Mouse (Mus musculus): ENCODE data around the gene Stat6.
A peak's percentile ranks its signal among the peaks of the same experiment; 100 is the strongest.

Stat6 gene

DNA sequence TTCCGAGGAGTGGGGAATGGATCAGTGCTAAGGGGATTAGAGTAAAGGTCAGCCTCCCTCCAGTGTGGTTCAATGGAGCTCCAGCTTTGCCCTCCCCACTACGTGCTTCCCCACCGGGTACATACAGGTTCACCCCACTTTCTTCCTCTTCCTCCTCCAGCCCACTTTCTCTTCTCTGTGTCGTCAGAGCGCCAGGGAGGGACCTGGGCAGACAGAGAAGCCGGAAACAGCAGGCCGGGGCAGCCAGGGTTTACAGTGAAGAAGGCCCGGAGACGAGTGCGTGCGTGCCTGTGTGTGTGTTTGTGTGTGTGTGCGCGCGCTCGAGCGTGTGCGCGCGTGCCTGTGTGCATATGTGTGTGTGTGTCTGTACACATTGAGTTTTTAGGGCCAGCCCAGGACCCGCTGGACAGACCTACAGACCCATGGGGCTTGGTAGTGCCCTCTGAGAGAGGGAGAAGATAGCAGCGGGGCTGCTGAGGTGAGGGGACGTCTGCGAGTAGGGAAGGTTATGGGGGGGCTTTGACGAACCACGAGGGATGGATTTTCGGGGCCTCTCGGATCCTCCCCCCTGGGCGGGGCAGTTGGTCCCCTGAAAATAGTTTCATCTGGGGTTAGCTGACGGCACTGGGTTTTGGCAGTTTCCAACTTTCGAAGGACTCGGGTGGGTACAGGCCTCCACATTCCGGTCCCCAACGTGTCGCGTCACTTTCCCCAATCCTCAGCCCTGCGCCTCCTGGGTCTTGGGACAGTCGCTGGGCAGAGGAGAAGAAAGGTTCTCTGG lies at the start of gene Stat6:
Gene Stat6 (plus strand): TSS at position 215 of the 781 bp plus-strand sequence.
- peak; percentile 77 to 87 for DNase-seq

GRCm38 (mm10) chr10:127594405-127594804 lies 48.4 kb upstream of the Stat6 start:
- peak in 1 of 2 experiments; percentile 47 for DNase-seq

- DNase-seq = peak in 1 of 2 experiments; percentile 65
These were observed 47.7 kb upstream of the Stat6 start for GRCm38 (mm10) chr10:127594930-127595715.

DNA sequence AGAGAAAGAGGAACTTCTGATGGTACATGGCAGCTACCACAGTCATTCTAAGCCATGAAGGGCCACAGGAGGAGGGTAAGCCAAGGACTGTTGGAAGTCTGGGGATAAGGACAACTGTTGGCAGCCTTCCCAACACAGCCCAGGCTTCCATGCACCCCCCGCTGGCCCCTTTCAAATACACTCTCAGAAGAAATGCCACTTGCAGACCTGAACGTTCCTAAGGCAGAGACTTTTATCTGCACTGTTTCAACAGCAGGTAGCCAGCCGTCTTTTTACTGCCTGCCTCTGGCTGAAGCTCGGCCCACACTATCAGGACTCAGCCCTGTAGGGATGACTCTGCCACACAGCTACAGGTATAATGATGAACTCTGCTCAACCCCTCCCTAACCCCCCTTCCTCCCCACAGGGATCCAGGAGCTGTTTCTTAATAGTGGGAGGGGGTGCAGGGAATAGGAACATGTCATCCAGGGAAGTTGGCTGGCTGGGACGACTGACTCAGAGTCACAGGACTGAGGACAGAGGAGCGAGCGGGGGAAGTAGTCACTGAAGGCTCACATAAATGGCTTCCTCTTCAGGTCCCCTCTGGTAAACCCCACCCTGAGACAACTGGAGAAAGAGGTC lies 46.4 kb upstream of the Stat6 start:
- peak; percentile 57 for DNase-seq

DNA sequence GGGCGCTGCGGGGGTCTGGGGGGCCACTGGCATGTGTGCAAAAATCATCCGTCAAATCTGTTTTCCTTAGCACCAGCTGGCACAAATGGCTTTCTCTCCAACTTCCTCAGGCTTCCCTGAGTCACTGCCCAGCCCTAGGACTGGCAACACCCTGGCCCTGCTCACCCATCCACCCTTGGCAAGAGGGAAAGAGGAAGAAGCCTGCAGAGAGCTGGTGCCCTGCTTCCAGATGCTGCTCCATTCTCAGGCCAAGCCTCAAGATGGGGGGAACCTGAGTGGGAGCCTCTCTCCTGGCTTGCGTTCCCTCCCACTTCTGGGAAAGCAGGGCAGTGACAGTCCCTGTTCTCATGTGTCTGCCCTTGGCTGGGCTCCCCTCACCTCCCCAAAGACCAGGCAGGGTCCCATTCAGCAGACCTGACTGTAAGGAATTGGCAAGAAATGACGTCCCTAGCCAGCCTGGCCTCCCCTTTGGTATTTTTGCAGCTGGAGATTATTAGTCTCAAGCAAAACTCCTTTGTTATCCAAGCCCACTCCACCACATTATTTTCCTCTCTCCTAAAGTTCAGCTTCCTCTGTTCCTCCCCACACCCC lies 45.4 kb upstream of the Stat6 start:
- DNase-seq = peak in 1 of 2 experiments; percentile 36

DNA sequence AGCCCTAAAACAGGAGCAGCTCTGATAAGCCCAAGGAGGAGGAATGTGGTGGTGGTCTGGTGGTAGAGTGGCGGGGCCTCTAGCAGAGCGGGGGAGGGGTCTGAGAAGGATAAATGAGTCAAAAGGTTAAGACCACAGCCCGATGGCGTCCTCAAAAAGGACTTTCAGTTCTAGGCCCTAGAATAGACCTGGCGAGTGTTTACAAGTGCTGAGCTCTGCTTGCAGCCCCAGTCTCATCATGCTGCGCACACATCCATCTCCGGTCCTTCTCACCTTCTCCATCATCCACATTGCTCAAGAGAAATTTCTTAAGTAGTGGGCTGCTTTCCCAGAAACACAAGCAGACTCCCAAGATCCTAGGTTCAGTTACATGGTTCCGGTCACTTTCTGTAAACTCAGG lies 44.2 kb upstream of the Stat6 start:
- no peak for DNase-seq

DNA sequence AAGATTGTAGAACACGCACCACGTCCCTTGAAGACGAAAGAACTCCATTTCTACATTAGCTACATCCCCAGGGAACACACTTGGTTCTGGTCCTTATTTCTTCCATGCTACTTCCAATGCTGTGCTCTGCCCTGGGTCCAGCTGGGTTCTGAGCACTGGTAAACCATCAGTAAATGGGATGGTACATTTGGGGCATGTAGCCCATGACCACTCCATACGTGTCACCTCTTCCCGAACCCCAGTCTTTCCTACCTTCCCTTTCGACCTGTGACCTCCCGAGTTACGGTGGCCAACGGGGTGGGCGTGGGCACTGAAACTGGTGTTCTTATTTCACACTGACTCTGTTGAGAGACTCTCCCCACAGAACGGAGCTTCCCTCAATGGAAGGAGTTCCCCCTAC lies 43.5 kb upstream of the Stat6 start:
- no peak for DNase-seq

- DNase-seq = peak; percentile 75 to 83
These were observed 42.8 kb upstream of the Stat6 start for GRCm38 (mm10) chr10:127599779-127600541.

DNA sequence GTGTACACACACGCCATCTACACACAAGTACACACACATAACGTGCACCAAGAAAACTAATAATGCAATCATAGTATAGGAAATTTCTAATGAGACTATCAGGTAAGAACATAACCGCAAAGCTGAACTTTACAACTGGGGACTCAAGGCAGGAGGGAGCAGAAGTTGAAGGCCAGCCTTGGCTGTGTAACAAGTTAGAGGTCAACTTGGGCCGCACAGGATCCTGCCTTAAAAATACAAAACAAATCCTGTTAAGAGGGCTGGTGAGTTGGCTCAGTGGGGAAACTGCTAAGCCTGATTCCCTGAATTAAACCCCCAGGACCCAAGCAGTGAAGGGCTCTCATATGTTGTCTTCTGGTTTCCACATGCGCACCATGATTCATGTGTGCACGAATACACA lies 40.6 kb upstream of the Stat6 start:
- DNase-seq = no peak

DNA sequence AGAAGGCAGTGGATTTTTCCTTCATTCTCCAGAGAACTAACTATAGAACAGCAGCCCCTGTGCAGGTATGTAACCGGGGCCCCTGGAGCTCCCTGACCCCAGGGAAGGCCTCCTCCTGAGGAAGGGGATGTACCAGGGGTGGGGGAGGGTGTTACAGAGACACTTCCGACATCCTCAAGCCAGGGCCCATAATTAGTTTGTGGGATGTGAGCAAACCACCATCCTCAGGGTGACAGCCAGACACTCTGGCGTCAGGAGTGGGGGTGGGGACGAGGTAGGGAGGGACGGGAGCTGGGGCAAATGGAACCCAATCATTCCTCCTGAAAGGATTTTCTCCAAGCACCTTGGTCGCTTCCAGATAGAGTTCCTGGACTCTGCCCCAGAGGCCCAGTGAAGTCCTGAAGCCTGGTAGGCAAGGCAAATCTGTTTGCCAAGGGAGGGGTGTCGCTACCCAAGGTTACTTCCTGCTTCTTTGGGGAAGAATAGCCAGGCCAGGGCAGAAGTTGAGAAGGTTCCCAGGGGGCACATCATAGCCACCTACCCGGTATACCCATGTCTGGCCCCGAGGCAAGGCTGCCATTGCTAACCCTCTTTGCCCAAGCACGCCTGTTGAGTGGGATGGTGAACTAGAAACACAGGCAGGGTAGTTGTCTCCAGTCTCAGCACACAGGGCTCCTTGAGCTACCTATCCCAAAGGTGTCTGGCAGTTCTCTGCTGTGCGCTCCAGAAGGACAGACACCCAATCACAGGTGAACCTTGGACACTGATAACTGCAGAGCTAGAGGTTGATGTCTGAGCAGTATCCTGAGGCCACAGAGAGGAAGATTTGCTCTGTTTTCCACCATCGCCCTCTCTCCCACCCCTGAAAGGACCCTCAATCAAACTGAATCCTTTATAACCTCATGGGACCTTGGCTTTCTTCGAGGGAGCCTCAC lies 39.1 kb upstream of the Stat6 start:
- peak in 1 of 2 experiments; percentile 39 for DNase-seq

DNA sequence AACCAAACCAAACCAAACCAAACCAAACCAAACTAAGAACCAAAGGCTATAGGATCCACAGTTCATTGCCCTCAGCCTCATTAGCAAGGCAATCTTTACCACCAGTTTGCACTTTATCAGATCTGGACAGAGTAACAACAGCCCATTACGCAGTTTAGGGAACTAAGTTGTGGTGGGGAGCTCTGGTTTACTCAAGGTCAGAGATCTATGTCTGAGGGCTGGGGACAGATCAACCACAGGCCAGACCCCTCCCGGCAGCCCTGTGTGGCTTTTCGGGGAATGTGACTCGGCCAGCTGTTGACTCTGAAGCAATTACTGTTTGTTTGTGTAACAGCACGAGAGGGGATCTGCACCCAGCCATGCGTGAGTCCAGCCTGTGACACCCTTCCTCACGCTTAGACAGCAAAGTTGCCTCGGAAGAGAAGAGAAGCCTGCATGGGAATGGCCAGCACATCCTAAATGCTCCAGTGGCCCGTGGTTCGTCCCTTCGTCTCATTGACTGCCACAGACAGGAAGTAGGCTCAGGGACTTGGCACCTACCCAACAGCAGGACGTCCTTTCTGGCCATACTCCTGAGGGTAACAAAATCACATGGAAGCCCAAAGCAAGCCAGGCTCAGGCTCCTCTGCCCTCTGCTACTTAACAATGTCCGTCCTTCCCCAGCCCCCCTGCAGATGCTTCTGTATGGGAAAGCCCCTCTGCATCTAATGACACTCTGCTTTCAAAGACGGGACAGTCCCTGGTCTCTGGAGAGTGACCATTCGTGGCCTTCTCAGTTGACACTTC lies 38.1 kb upstream of the Stat6 start:
- peak; percentile 79 to 88 for DNase-seq

DNA sequence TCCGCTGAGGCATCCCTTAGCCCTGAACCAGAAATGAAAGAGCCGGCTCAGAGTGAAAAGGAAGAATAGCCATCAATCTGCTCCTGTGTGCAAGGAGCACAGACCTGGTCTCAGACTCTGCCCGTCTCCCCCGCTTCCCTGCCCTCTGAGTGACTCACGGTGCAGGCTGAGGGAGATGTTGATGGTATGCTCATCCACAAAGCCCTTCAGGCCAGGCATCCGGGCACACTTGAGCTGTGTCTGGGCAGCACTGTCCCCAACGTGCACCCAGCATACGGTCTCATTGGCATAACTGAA lies 37.6 kb upstream of the Stat6 start:
- peak in 1 of 2 experiments; percentile 59 for DNase-seq

DNA sequence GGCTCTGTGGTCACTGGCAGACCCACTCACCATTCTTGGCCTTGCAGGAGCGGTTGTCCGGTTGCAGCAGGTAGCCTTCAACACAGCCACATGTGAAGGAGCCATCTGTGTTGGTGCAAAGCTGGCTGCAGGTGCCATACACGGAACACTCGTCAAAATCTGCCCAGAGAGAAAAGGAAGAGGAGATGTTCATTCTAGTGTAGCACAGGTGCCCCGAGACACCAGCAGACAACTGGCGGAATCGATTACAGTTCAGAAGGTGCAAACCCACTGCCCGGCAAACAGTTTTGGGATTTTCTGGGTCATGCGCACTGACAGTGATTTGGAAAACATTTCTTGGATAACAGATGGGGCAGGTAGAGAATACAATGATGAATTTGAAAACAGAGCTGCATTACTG lies 37.0 kb upstream of the Stat6 start:
- no peak for DNase-seq

DNA sequence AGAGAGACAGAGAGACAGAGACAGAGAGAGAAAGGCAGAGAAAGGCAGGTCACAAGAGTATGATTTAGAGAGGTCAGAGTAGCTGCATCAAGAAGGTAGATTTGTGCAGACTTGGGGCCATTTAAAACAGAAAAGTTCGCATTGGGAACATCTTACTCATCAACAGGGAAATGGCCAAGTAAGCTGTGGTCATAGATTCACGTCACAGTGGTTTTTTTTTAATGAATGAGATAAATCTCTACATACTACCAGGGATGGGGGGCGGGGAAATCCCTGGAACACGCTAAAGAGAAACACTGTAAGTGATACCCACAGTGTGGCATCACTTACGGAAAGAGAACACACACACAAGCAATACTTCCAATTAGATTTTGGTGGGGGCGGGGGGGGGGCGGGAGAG lies 35.7 kb upstream of the Stat6 start:
- no peak for DNase-seq

- peak; percentile 80 to 86 for DNase-seq
These were observed 33.2 kb upstream of the Stat6 start for GRCm38 (mm10) chr10:127609415-127610065.

GRCm38 (mm10) chr10:127610066-127610415 lies 32.7 kb upstream of the Stat6 start:
- DNase-seq = no peak

DNA sequence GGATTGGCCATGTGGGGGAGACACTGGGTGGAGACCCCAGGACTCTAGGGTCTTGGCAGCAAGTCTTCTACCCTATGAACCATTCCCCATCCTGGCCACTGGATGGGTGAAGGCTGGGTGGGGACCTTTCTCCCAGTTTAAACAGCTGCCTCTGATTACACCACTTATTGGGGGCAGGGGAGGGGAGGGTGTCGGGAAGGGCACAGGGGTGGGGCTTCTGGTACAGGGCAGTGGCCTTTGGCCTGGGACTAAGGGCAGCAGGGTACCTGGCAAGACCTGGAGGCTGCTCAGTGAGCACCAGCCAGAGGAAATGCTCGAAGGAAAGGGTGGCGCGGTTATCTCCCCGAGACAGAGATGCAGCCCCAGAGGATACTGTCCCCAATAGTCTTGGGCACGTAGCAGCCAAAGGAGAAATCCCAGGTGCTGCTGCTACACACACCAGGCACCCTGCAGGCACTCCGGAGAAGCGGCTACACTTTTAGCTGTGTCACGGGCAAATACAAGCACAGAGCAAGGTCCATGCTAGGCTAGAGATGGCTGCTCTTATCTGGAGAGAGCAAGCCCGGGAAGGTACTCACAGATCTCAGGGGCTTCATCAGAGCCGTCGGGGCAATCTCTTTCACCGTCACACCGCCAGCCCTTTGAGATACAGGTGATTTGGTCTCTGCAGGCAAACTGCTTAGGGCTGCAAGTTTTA lies 30.6 kb upstream of the Stat6 start:
- DNase-seq = no peak

DNA sequence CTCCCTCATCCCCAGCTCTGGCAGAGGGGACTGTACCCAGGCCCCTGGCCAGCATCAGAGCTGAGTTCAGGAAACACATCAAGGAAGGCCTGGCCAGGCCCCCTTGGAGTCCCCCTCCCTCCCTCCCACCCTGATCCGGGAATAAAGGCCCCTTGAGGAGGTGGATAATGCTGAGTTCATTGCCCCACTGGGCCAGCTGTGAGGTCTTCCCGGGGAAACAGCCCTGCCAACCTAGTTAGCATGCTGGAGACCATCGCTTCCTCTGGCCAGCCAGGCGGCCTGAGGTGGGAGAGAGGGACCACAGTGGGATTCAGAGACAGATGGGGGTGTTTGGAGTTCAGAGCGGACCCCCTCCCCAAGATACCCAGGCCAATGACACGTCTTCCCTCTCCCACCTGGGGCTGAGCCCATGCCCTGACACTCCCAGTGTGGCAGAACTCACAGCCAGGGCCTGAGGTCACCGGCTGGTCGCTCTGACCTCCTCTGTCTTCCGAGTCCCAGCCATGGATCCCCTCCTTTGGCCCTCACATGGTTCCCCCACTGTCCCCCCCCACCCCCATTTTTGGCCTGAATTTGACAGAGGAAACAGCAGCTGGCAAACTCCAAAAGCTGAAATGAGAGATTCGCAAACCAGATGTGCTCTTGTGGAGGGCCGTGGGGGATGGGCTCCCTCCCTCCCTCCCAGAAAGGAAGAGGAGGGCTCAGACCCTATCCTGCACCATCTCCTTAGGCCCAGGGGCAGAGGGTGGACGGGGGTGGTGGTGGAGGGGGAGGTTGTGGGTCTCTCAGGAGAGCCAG lies 28.4 kb upstream of the Stat6 start:
- peak in 1 of 2 experiments; percentile 64 for DNase-seq

- peak in 1 of 2 experiments; percentile 40 for DNase-seq
These were observed 27.8 kb upstream of the Stat6 start for GRCm38 (mm10) chr10:127615034-127615374.

Measured in kidney, postnatal 4 days (tissue).